Mouse (Mus musculus) liver, embryonic 14.5 days (tissue): ENCODE measurements around the gene Foxp2.
A peak's percentile ranks its signal among the peaks of the same experiment; 100 is the strongest.

ENCODE experiments used
- CTCF ChIP-seq: IDR thresholded peaks from 2 replicates; pipeline ENCODE4 v1.5.1; 2016; ENCODE audit warnings: antibody characterized with exemption, low read depth, control low read depth
- EP300 ChIP-seq: IDR thresholded peaks from 2 replicates; pipeline ENCODE4 v1.6.1; 2016; ENCODE audit warnings: antibody characterized with exemption, low read depth

DNA sequence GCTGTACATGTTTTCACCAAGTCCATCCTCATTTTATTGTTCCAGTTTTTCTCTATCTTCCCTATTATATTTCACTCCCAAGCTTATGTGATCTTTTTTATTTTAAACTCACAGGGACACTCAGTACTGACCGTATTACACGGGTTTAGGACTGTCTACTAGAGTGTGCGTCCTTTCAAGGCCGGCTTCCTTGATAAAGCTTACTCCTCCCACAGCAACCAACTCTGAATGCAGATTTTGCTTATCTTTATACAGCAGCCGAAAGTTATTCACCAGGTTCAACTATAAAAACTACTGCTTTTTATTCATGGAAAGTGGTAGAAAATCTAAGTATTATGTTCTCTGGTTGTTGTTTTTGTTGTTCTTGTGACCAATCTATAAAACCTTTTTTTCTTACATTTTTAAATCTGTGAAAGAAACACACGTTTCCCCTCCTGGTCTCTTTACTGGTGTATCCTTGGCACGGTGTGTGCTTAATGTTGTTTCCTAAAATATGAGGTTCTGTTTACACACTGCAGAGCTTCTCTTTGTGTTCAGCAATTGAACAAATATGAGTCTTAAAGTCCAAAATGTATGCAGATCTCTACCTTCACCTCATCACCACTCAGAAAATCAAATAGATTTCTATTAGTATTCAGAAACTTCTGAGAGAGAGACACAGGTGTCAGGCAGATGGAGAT is 128.4 kb downstream of the Foxp2 start:
- TF ChIP-seq CTCF (no peak), EP300 (peak; percentile 67)
